16 mouse cellular contexts compared by ENCODE assay signal in genomic region chr15:37165216-37165615, GRCm38 (mm10).
A peak's percentile ranks its signal among the peaks of the same experiment; 100 is the strongest.
DNase-seq lines count a peak whose midpoint lies in the region; ATAC-seq and TF ChIP-seq lines count a peak whose summit lies in the region.
"Had no signal": no experiment of that assay in that cellular context is flagged by ENCODE, and none has a peak within 500 bp of the region (broad histone marks: within the 10 kb centered on the region; RNA-seq: fewer than 3 reads in every experiment).

No protein-coding gene starts in this region.

- H3K9ac ChIP-seq in kidney, embryonic 15.5 days: no peak overlapping the region
- no peak overlapping the region for H3K9ac ChIP-seq in stomach, postnatal 0 days (ENCODE audit: low read length)
- H3K9ac ChIP-seq: embryonic facial prominence, embryonic 13.5 days; forebrain, embryonic 12.5 days; heart, embryonic 15.5 days had no signal

- H3K4me3 ChIP-seq in kidney, embryonic 15.5 days (replicated peaks): no peak overlapping the region
- H3K4me3 ChIP-seq in lung, adult 2 months (replicated peaks; ENCODE audit: extremely low read depth, low read depth, low read length): no peak overlapping the region
- no peak overlapping the region for H3K4me3 ChIP-seq in stomach, postnatal 0 days (ENCODE audit: low read depth, low read length)
- H3K4me3 ChIP-seq: embryonic facial prominence, embryonic 13.5 days; forebrain, embryonic 12.5 days had no signal

- ATAC-seq in kidney, embryonic 15.5 days (replicated peaks; ENCODE audit: low FRiP score): no peak
- 0 out of 2 replicates have a peak, but pooled peaks have one; percentile 47 for ATAC-seq in stomach, postnatal 0 days (ENCODE audit: low FRiP score, low TSS enrichment)
- ATAC-seq: activated CD4-positive, CD25-positive, alpha-beta regulatory T cell, adult 4 months; forebrain, embryonic 16.5 days had no signal

- H3K36me3 ChIP-seq in kidney, embryonic 15.5 days: no peaks in the 10 kb centered on the region
- H3K36me3 ChIP-seq in stomach, postnatal 0 days (ENCODE audit: control insufficient read depth, insufficient read depth, low read length): no peaks in the 10 kb centered on the region
- H3K36me3 ChIP-seq: embryonic facial prominence, embryonic 13.5 days; forebrain, embryonic 12.5 days; heart, embryonic 15.5 days had no signal

- WGBS in kidney, embryonic 15.5 days: 43% methylated on average over 2 of the region's 2 CpGs
- WGBS in lung, adult 2 months: 54% methylated on average over 2 of the region's 2 CpGs
- 58% methylated on average over 2 of the region's 2 CpGs for WGBS in stomach, postnatal 0 days

- no peak for TF ChIP-seq POLR2A in lung, adult 2 months (IDR thresholded peaks at IDR 0.05; ENCODE audit: borderline replicate concordance, extremely low read depth, low read depth, low read length)

- H3K9me3 ChIP-seq in kidney, embryonic 15.5 days (replicated peaks): no peaks in the 10 kb centered on the region
- no peaks in the 10 kb centered on the region for H3K9me3 ChIP-seq in stomach, postnatal 0 days (ENCODE audit: control insufficient read depth, low read length)
- H3K9me3 ChIP-seq: embryonic facial prominence, embryonic 13.5 days; forebrain, embryonic 12.5 days had no signal

- 0 out of 2 replicates have a peak, but pooled peaks cover 5% of the 10 kb centered on the region for H3K27me3 ChIP-seq in kidney, embryonic 15.5 days
- H3K27me3 ChIP-seq in stomach, postnatal 0 days (ENCODE audit: control insufficient read depth, insufficient read depth, low read length): no peaks in the 10 kb centered on the region
- H3K27me3 ChIP-seq: embryonic facial prominence, embryonic 13.5 days; forebrain, embryonic 12.5 days; Patski had no signal

- no peak for DNase-seq in kidney, postnatal 25 days
- peak; percentile 34 for DNase-seq in lung, adult 2 months
- no peak for DNase-seq in lung, postnatal 10 days
- peak; percentile 22 for DNase-seq in kidney, postnatal 14 days
- DNase-seq in stomach, postnatal 0 days (ENCODE audit: low spot score): no peak
- DNase-seq in adrenal gland, adult 2 months: no peak
- DNase-seq: cerebellum, adult 18-20 months; cerebellum, adult 9-11 months; cerebellum, postnatal 36 days had no signal

- TF ChIP-seq CTCF in lung, adult 2 months (IDR thresholded peaks at IDR 0.05; ENCODE audit: insufficient read depth, low read length): no peak
- TF ChIP-seq CTCF in stomach, postnatal 0 days (IDR thresholded peaks at IDR 0.05; ENCODE audit: low read depth): no peak

- no peak for TF ChIP-seq EP300 in stomach, postnatal 0 days (optimal IDR thresholded peaks at IDR 0.05)

- H3K4me1 ChIP-seq in kidney, embryonic 15.5 days: peaks cover 40% of the 10 kb centered on the region
- H3K4me1 ChIP-seq in lung, adult 2 months (ENCODE audit: control insufficient read depth, insufficient read depth, low read length): peaks cover 4% of the 10 kb centered on the region; the same call in 1 of the 2 replicates
- H3K4me1 ChIP-seq in stomach, postnatal 0 days (replicated peaks; ENCODE audit: control insufficient read depth, insufficient read depth): no peaks in the 10 kb centered on the region
- H3K4me1 ChIP-seq: forebrain, embryonic 12.5 days had no signal

- no peak overlapping the region for H3K4me2 ChIP-seq in kidney, embryonic 15.5 days
- no peak overlapping the region for H3K4me2 ChIP-seq in stomach, postnatal 0 days (replicated peaks; ENCODE audit: low read depth)
- H3K4me2 ChIP-seq: forebrain, embryonic 12.5 days had no signal

- H3K27ac ChIP-seq in kidney, embryonic 15.5 days: peak overlapping the region; percentile 84
- H3K27ac ChIP-seq in stomach, postnatal 0 days (replicated peaks): no peak overlapping the region
- H3K27ac ChIP-seq: embryonic facial prominence, embryonic 13.5 days; forebrain, embryonic 12.5 days; heart, embryonic 15.5 days had no signal

Comparison
In these comparisons a context has a peak if more than half of its experiments do, and no peak if none do; other contexts are left out.
1. DNase-seq: peak in lung, adult 2 months (single experiment) and kidney, postnatal 14 days (single experiment); none in kidney, postnatal 25 days (0 of 2), lung, postnatal 10 days (single experiment), stomach, postnatal 0 days (single experiment) and adrenal gland, adult 2 months (single experiment).